Mouse (Mus musculus): ENCODE results near the gene Tgif2lx2. TPM values are rescaled to one million over a fixed set of nuclear protein-coding genes. Genes with fewer than 3 reads are reported as not detected.
"Not testable (repeated sequence)": the region's sequence is repeated elsewhere in the genome, so short reads cannot be mapped to it uniquely, and the experiment has no call there.

Gene Tgif2lx2
- total RNA-seq (2021): not detected
- long read RNA-seq, experiment 1: 0 reads
- long read RNA-seq, experiment 2: 0 reads

- DNase-seq (ENCODE audit: low spot score): not testable (repeated sequence)
These were observed at the start of gene Tgif2lx2 for GRCm38 (mm10) chrX:118426927-118427326. TSS of gene Tgif2lx2 (plus strand) at chrX:118427227.

Other genes starting within 250 kb of the Tgif2lx2 start
- gene Tgif2lx1, start 53.5 kb downstream of the Tgif2lx2 start, total RNA-seq (2021): not detected

All from gastrocnemius, adult 18-20 months (tissue).